Mouse (Mus musculus) heart, postnatal 14 days (tissue): ENCODE measurements around the gene Tbpl1. TPM values are rescaled to one million over a fixed set of nuclear protein-coding genes. Genes with fewer than 3 reads are reported as not detected.
A peak's percentile ranks its signal among the peaks of the same experiment; 100 is the strongest.

Source experiments
- DNase-seq, 2 experiments: peaks; one replicate each; pipeline ENCODE4 v3.0.0; 2021 to 2022
- intact Hi-C: fragments of 180-260 bp; cut with DNase I; formaldehyde crosslinking; loops from one replicate; pipeline ENCODE4 v1.15.1; 2025
- long read RNA-seq, 2 experiments: library from polyadenylated mRNA; stranded (forward); transcript quantifications; one replicate each; pipeline ENCODE4 v2.0.0; 2021
- total RNA-seq, 2 experiments: library from RNA; stranded (reverse); gene quantifications; 2 replicates each; pipeline ENCODE4 v1.2.3; 2021

Tbpl1 gene
- 10 to 100 TPM; 21.8 to 24.2 TPM for total RNA-seq
- long read RNA-seq, experiment 1, transcript Tbpl1-202 (7 exons, 2,873 nt) = major isoform, 39 of 42 reads
- long read RNA-seq, experiment 1, partial matches to known transcripts = 0 of 42 reads
- long read RNA-seq, experiment 1, other reads (novel, unspliced or antisense) = 3 of 42 reads
- long read RNA-seq, experiment 2, transcript Tbpl1-202 (7 exons, 2,873 nt) = major isoform, 24 of 30 reads
- long read RNA-seq, experiment 2, partial matches to known transcripts = 0 of 30 reads
- long read RNA-seq, experiment 2, other reads (novel, unspliced or antisense) = 4 of 30 reads

DNA sequence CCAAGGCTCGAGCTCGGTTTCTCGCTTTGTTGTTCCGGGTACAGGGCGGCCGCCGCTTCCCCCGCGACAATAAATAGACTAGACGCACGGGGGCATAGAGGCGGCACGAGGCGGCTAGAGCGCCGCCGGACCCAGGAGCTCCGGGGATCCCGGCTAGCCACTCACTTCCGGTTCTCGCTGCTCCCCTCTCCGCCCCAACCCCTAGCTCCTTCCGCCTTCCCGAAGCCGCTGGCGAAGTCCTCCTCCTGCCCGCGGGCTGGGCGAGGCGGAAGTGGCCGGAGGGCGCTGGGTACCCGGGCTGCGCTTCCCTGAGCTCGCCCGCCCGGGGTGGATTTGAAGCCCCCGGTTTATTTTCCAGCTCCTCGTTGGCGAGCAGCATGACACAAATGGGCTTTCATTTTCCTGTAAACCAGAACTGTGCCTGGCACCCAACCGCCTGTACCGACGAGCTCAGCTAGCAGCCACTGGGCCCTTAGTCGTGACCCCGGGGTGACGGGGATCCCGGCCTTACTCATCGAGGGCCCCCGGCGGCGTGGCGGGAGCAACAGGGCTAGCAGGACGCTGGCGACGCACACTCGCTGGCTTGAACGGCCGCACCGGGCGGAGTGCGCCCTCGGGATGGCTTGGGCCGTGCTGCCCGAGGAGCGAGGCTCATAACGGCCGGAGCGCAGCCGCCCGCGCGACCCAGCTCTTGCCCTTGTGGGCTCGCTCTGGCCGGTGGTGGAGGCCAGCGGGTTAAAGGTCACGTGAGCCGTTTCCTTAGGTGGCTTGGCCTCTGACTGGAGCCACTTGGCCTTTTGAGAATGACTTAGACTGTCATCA is at the start of gene Tbpl1:
TSS of gene Tbpl1 (minus strand) at position 667 of the 822 bp plus-strand sequence.
- intact Hi-C loops = loop anchor here (5.0 kb wide), 1 partner anchor 89 kb away; no protein-coding TSS in a partner anchor
- DNase-seq = peak; percentile 96 to 97

DNA sequence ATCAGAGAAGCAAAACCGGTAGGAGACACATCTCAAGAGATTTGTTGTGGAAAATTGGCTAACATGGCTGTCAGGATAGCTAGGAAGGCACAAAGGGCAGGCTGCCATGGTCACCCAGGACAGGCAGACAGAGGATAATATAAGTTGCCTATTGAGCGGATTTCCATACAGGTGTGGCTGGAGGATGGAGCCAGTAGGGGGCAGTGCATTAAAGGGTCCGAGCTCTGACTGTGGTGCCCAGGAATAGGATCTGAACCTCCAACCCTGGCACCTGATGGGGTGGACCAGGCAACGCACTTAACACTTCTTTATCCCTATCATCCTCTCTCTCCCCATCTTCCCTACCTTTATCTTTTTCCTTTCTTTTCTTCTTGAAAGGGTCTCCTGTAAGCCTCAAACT is 49.7 kb upstream of the Tbpl1 start:
- intact Hi-C loops = loop anchor here (1.0 kb wide), 1 partner anchor 300 kb away; no protein-coding TSS in a partner anchor
- peak; percentile 13 to 28 for DNase-seq

DNA sequence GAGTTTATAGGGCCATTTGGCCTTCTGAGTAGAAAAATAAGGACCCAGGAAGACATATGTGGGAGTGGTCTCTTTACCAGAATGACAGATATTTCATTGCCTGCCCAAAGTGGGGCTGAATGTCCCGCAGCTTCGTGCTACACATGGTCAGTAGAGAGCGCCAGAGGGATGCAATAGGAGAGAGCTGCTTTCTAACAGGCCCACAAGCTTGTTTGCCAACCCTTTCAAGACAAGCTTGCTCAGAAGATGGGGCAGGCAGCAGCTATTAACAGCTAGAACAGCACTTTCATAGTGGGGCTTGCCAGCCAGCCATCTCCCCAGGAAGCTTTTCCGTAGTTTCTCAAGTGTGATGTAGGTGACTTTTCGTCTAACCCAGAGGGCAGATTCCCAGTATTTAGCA is 46.2 kb upstream of the Tbpl1 start:
- intact Hi-C loops = loop anchor here (2.0 kb wide), 4 partner anchors 63 to 297 kb away; no protein-coding TSS in a partner anchor
- peak; percentile 42 to 61 for DNase-seq

DNA sequence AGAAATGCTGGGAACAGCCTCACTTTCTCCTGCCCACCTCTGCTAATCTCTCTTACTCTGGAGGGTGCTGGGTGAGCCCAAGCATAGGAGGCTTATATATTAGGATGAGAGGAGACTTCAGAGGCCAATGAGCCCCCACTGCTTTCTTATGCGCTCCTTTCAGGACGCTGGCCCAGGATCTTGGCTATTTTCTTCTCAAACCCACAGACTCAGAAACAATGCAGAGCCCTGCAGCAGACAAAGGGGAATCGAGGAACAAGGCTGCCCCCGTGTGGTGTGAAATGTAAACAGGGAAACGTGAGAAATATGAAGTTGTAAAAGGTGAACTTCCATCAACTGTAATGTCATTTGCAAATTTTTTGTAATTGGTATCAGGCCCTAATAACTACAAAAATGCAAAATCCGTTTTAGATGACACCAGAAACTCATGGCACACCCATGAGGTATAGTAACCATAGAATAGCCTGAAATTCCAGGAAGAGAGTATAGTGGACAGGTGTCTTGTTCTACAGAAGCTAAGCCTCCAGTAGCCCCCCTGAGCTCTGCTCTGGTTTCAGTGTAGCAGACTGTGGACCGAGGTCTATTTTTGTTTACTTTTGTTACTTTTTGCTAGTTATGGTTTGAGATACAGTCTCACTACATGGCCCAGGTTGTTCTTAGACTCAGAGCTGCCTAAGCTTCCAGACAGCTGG is 44.4 kb upstream of the Tbpl1 start:
- DNase-seq = peak; percentile 48 to 64
- intact Hi-C loops = loop anchor here (2.0 kb wide), 4 partner anchors 61 to 295 kb away; no protein-coding TSS in a partner anchor

DNA sequence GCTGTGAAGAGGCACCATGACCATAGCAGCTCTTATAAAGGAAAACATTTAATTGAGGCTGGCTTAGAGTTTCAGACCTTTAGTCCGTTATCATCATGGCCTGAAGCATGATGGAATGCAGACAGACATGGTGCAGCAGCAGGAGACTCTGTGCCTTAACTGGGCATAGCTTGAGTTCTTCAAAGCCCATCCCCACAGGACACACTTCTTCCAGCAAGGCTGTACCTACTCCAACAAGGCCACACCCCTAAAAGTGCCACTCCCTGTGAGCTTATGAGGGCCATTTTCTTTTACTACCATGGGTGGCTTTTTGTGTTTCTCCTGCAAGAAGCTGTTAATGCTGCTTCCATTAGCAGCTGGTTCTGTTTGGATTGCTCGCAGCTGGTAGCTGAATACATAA is 43.7 kb upstream of the Tbpl1 start:
- intact Hi-C loops = no loop called here

DNA sequence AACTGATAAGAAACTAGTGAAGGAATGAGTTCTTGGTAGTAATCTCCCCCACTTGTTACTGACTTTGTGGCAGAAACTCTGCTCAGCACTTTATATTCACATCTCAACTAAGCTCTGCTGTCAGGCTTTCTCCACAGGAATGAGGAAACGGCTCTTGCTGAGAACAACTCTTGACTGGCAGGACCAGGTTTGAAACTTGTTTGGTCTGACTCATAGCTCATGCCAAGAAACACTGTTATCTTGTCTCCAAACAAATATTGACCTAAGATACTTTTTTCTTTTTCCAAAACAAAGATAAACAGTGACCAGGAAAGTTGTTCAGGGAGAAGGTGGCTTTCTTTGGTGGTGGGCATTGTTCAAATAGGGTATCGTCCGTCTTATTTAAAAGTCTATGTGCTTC is 42.9 kb upstream of the Tbpl1 start:
- intact Hi-C loops = no loop called here
- DNase-seq = no peak

More for the DNA sequence above, 43.7 kb upstream of the Tbpl1 start:
- DNase-seq = no peak

DNA sequence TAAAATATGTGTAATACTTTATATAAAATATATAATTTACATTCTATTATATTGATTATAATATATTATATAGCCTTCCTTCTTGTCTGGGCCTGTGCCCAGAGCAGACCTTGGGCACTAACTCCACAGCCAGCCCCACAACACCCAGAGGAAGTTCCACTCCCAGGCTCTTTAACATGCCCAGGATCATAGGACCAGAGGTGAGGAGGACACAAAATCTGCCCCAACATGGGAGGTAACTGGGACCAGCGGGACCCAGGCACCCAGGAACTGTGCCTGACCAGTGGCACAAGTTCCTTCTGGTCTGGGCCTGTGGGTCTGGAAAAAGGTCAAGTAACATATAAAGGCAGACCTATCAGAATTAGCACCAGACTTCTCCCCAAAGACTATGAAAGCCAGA is 22.5 kb upstream of the Tbpl1 start:
- intact Hi-C loops = no loop called here
- DNase-seq = no peak

DNA sequence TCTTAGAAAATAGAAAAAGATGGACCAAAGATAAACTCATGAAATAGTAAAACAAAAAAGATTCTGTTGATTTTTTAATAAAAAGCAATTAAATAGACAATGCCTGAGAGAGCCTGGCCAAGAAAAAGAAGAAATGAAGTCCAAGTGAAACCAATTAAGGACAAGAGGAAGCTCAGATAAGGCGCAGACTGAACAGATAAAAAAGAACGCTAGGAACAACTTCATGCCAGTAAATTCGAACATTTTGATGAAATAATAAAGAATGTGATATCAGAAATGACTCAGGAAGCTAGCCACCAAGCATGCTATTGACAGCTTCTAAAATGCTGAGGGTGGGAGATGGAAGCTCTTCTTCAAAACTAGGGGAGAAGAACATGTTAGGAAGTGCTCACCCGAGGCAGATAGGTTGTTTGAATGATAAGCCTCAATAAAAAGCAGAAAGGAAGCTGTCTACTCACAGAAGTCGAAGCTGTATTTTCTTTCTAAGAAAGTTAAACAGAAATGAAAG is 19.5 kb upstream of the Tbpl1 start:
- DNase-seq = no peak
- intact Hi-C loops = no loop called here

DNA sequence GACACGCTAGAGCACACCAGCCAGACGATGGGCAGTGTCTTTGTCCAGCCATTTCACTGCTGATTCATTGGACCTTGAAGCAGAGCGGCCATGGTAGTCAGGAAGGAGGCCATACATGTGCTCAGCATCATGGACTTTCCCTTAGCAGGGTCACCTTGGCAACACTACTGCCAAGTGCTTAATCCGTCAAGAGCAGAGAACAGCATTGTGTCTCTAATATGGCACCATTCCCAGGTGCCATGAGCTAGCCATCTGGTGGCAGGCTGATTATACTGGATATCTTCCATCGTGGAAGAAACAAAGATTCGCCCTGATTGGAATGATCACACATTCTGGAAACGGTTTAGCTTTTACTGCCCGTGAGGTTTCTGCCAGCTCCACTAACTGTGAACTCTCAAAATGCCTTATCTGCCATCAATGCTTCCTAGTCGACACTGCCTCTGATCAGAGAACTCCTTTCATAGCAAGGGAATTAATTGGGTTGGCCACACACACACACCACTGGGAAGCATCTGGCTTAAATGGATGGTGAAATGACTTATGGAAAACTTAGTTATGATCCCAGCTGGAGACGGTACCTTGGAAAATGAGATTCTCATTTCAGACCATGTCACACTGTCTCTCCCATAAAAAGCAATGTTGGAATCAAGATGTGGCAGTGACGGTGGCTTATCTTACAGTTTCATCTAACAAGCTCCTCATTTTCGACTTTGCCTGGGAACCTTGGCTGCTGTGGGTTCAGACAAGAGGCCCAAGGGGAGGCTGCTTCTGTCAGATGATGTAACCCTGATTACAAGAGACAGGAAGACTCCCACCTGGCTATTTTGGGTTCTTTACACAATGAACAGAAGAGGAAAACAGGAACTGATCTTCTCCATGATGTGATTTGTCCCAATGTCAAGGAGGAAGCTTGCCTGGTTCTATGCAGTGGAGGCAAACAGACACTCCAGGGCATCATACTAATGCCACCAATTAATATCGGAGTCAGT is 14.9 kb upstream of the Tbpl1 start:
- intact Hi-C loops = no loop called here
- peak in 1 of 2 experiments; percentile 33 for DNase-seq

DNA sequence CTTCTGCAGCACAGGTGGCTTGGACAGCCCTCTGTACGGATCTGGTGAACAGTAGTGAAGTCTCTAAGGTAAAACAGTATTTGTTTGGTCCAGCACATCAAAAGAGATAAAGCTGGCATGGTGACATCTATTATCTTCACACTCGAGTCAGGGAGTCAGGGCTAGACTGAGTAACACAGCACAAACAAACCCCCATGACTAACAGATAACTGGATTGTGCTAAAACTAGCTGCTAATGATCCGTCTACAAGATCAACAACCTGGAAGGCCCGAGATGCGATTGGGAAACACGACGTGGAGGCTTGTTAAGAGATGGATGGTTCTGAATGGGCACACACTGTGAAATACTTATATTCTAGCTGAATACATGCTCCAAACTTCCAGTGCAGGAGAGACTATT is 14.2 kb upstream of the Tbpl1 start:
- DNase-seq = no peak
- intact Hi-C loops = no loop called here

DNA sequence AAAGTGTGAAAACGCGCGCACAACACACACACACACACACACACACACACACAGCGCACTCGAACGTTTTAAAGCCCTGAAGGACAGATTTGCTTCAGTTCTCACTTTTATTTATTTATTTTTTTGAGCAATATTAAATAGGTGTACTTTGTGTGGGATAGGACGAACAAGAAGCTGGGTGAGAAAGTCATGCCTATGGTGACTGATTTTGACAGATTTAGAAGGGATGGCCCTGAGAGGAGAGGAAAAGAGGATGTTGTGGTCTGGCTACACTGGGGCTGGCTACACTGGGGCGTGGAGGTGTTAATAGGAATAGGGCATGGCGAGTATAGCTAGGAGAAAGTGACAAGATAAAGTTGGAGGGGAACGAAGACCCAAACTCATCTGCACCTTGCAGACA is 443 bp upstream of the Tbpl1 start:
- intact Hi-C loops = loop anchor here (5.0 kb wide), 1 partner anchor 90 kb away; no protein-coding TSS in a partner anchor
- no peak for DNase-seq

DNA sequence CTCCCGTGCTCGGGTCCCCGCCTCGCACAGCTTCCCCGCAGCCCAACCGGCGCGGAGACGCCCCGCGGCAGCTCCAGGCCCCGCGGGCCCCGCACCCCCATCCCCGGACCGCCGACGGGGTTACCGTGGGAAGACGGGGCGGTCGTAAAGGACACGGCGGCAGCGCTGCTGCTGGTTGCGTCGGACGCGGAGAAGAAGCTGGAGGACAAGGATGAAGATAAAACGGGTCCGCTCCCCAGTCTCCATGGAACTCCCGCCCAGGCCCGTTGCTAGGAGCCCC is 806 bp downstream of the Tbpl1 start:
- intact Hi-C loops = loop anchor here (5.0 kb wide), 1 partner anchor 89 kb away; no protein-coding TSS in a partner anchor
- DNase-seq = no peak

DNA sequence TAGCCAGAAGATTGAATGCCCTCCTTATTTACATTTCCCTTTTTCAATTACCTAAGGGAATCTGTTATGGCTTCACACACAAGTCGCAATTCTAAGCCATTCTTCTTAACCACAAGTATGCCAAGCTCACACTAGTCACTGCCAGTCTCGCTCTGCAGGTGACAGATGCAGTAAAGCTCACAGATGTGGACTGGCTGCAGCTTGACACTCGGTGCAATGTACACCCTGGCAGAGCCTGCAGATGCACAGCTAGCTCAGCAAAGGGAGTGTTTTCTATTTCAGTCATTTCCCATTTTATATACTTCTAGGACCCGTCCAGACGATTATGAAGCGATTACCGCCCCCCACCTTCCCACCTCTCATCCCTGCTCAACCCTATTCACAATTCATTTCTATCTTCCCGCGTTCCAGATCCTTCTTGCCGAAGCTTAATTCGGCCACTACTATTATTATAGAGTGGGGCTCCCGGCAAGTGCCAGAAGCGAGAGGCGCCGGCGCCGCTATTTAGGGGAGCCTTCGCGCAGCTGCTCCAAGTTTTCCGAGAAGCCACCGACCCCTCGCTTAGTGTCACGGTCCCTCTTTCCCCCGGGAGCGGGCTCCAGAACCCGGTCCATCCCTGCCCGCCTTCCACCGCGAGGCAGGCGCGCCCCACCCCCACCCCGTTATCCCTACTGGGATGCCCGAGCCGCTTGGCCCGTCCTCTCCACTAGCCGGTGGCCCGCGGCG is 1.3 kb downstream of the Tbpl1 start:
- intact Hi-C loops = loop anchor here (5.0 kb wide), 1 partner anchor 88 kb away; no protein-coding TSS in a partner anchor
- no peak for DNase-seq

DNA sequence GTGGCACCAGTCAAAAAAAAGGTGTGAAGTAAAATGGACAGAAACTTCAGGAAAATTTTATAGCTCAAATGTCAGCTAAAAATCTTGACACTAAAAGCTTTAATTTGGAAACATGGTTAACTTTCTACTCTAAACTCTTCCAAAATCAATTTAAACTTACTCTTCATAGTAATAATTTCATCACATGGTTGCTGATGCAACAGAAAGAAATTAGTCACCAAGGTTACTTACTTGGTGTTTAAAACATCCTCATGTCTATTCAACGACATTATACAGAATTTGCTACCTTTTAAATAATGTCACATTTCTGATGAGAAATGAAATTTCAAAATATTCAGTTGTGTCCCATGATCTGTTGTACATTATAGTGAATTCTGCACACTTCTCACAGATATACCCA is 3.5 kb downstream of the Tbpl1 start:
- no peak for DNase-seq
- intact Hi-C loops = no loop called here

DNA sequence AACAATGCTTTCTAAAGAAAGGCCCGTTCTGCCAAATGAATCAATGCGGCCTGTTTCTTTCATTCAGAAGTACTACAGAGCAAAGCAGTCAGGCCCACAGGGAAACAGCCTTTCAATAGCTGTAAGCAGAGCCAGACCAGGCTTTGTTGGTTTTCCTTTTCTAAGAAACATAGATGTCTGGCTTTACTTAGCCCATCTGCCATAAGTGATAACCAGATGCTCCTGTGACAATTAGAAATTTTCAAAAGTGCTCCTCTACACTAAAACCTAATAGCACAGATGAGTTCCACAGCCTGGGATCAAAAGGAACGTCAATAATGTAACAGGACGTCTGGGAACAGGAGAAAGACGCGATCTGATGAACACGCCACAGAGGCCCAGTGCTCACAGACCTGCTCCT is 5.4 kb downstream of the Tbpl1 start:
- intact Hi-C loops = no loop called here
- no peak for DNase-seq

DNA sequence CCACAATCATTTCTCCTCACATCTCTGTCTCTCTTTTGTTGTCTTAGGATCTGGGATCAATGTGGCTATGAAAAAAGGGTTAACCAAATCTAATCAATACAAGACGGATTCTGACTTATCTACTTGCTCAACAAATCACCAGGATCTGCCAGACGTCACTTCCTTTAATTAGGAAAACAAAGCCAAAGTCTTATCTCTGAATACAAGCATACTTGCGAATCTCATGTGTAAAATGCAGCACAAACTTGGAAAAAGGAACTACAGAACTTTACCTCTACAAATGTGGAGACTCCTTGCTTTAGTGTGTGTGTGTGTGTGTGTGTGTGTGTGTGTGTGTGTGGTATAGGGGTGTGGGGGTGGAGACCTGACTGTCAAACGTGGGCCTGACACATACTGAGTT is 6.6 kb downstream of the Tbpl1 start:
- intact Hi-C loops = no loop called here

DNA sequence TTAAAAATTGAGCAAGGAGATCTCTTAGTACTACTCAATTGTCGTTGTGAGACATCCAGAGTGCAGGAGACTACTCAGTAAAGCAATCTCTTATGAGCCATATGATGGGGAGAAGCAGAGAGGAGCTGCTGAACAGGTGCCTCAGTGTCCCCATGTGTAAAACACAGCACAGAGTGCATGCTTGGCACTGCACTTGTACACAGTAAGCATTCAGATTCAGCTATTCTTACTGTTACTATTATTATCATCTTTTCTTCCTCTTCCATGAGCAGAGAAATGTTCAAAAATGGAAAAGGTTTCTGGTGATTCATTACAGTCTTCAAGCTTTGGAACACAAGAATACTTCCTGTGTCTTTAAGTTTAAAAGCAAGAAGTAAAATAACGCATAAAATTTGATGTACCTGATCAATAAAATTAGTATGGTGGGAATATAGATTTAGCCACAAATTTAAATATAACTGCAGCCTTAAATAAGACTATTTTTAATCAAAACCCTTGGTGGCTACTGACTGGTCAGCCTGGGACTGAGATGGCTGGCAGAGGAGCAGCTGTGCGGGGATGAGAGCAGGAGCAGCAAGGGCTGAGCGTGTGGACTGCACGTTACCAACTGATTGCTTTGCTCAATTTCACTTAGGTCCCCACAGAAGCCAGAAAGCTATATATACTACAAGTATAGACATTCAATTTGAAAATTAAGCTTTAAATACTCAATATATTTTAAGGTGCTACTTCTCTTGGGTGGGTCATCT is 10.8 kb downstream of the Tbpl1 start:
- no peak for DNase-seq
- intact Hi-C loops = no loop called here

More for the DNA sequence above, 6.6 kb downstream of the Tbpl1 start:
- DNase-seq = no peak

DNA sequence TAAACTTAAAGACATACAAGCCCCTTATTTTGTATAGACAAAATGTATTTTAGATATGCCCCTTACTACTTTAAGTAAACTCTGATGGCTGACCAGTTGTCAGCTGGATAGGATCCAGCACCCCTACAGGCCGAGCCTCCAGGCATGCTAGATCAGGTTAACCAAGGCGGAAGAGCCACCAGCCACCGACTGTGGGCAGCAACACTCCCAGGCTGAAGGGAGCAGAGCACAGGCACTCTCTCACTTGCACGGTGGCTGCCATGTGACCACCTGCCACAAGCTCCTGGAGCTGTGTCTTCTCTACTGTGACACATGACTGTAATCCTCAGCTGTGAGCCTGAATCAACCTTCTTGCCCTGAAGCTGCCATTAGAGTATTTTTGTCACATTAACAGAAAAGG is 13.3 kb downstream of the Tbpl1 start:
- no peak for DNase-seq
- intact Hi-C loops = no loop called here
